Comparison of ENCODE assay signal across 16 mouse cellular contexts in the genomic region with DNA sequence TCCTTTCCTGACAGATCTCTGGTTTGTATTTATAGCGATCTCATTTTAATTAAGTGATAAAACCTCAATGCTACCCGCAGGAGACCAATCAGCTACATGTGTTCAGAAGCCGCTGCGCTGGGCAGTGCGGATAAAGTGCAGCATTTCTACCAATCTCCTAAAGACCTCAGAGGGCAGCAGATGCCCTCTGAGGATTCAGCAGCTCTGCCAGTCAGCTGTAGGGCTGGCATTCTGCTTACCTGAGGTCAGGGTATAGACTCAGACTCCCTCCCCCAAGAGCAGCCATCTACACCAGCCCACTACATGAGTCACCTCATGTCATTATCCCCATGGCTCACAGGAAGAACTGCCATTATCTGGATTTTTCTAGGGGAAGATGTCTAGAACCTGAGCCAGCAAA. TPM values are rescaled to one million over a fixed set of nuclear protein-coding genes. Genes with fewer than 3 reads are reported as not detected.
A peak's percentile ranks its signal among the peaks of the same experiment; 100 is the strongest.
DNase-seq lines count a peak whose midpoint lies in the region; ATAC-seq lines count a peak whose summit lies in the region.
"Had no signal": no experiment of that assay in that cellular context is flagged by ENCODE, and none has a peak within 500 bp of the region (broad histone marks: within the 10 kb centered on the region; RNA-seq: fewer than 3 reads in every experiment).

No protein-coding gene starts in this region.

- peak; percentile 0; the same call in 1 of the 2 replicates for ATAC-seq in frontal cortex, adult (ENCODE audit: low TSS enrichment)
- peak; percentile 17; the same call in 1 of the 2 replicates for ATAC-seq in midbrain, embryonic 12.5 days (ENCODE audit: low FRiP score, low read depth)
- peak; percentile 30; the same call in 1 of the 2 replicates for ATAC-seq in limb, embryonic 13.5 days (ENCODE audit: low FRiP score, low read depth)

- no peak overlapping the region for H3K4me3 ChIP-seq in midbrain, embryonic 12.5 days
- no peak overlapping the region for H3K4me3 ChIP-seq in midbrain, embryonic 10.5 days
- H3K4me3 ChIP-seq in limb, embryonic 13.5 days = 0 out of 2 replicates have a peak overlapping the region, but pooled peaks have one; percentile 8
- H3K4me3 ChIP-seq: heart, embryonic 13.5 days; intestine, embryonic 15.5 days; liver, embryonic 15.5 days had no signal

- H3K4me1 ChIP-seq in midbrain, embryonic 12.5 days = peaks cover 9% of the 10 kb centered on the region; the same call in 1 of the 2 replicates
- peaks cover 8% of the 10 kb centered on the region for H3K4me1 ChIP-seq in midbrain, embryonic 10.5 days
- peaks cover 19% of the 10 kb centered on the region for H3K4me1 ChIP-seq in limb, embryonic 13.5 days
- H3K4me1 ChIP-seq: intestine, embryonic 15.5 days; liver, embryonic 15.5 days had no signal

- DNase-seq in frontal cortex, postnatal 10 days (ENCODE audit: low spot score in 2 of 2) = no peak
- DNase-seq in midbrain, embryonic 10.5 days (ENCODE audit: low spot score) = no peak
- no peak for DNase-seq in spleen, postnatal 4 days (ENCODE audit: low spot score in 2 of 2)
- DNase-seq in ovary, postnatal 14 days (ENCODE audit: low spot score) = no peak
- no peak for DNase-seq in thymus, postnatal 36 days
- DNase-seq: cerebellum, adult 8-10 months; kidney, postnatal 25 days; right cerebral cortex, postnatal 14 days had no signal

- 90% methylated on average over 5 of the region's 5 CpGs for WGBS in midbrain, embryonic 12.5 days
- WGBS in midbrain, embryonic 10.5 days = 94% methylated on average over 5 of the region's 5 CpGs
- 45% methylated on average over 5 of the region's 5 CpGs for WGBS in limb, embryonic 13.5 days

- H3K9me3 ChIP-seq in midbrain, embryonic 12.5 days = no peaks in the 10 kb centered on the region
- no peaks in the 10 kb centered on the region for H3K9me3 ChIP-seq in midbrain, embryonic 10.5 days (replicated peaks)
- no peaks in the 10 kb centered on the region for H3K9me3 ChIP-seq in limb, embryonic 13.5 days
- H3K9me3 ChIP-seq: G1E; heart, embryonic 13.5 days; intestine, embryonic 15.5 days; liver, embryonic 15.5 days had no signal

- no peak overlapping the region for H3K4me2 ChIP-seq in midbrain, embryonic 12.5 days (replicated peaks)
- peak overlapping the region; percentile 51 for H3K4me2 ChIP-seq in limb, embryonic 13.5 days (replicated peaks)
- H3K4me2 ChIP-seq: heart, embryonic 13.5 days; intestine, embryonic 15.5 days; liver, embryonic 15.5 days had no signal

- H3K27me3 ChIP-seq in midbrain, embryonic 12.5 days = no peaks in the 10 kb centered on the region
- H3K27me3 ChIP-seq in midbrain, embryonic 10.5 days (ENCODE audit: low read depth, poor library complexity, severe bottlenecking) = no peaks in the 10 kb centered on the region
- no peaks in the 10 kb centered on the region; the same call in 1 of the 2 replicates for H3K27me3 ChIP-seq in limb, embryonic 13.5 days
- H3K27me3 ChIP-seq: heart, embryonic 13.5 days; intestine, embryonic 15.5 days; liver, embryonic 15.5 days had no signal

- H3K9ac ChIP-seq in midbrain, embryonic 12.5 days (replicated peaks) = no peak overlapping the region
- H3K9ac ChIP-seq in limb, embryonic 13.5 days = no peak overlapping the region
- H3K9ac ChIP-seq: heart, embryonic 13.5 days; intestine, embryonic 15.5 days; liver, embryonic 15.5 days had no signal

- H3K36me3 ChIP-seq in midbrain, embryonic 12.5 days = no peaks in the 10 kb centered on the region
- no peaks in the 10 kb centered on the region for H3K36me3 ChIP-seq in midbrain, embryonic 10.5 days
- no peaks in the 10 kb centered on the region for H3K36me3 ChIP-seq in limb, embryonic 13.5 days
- H3K36me3 ChIP-seq: G1E; heart, embryonic 13.5 days; intestine, embryonic 15.5 days; liver, embryonic 15.5 days had no signal

- no peak overlapping the region for H3K27ac ChIP-seq in midbrain, embryonic 12.5 days (replicated peaks)
- H3K27ac ChIP-seq in midbrain, embryonic 10.5 days (replicated peaks) = no peak overlapping the region
- H3K27ac ChIP-seq in limb, embryonic 13.5 days = no peak overlapping the region
- H3K27ac ChIP-seq: heart, embryonic 13.5 days; intestine, embryonic 15.5 days; liver, embryonic 15.5 days had no signal

RNA-seq across cellular contexts. Expression of a gene that starts 39.6 kb away (rescaled TPM):
- polyA plus RNA-seq in midbrain, embryonic 12.5 days (2016; fragmentation: Nextera tagmentation; extraction: Ambion mirVana) = not detected in 2 replicates
- not detected in 2 replicates for polyA plus RNA-seq in midbrain, embryonic 10.5 days (2016; fragmentation: Nextera tagmentation; extraction: Ambion mirVana)
- not detected in 2 replicates for polyA plus RNA-seq in limb, embryonic 13.5 days (2015; fragmentation: Nextera tagmentation; extraction: Ambion mirVana)
- polyA plus RNA-seq: G1E; neural tube, embryonic 14.5 days had no signal
